Mouse (Mus musculus) hematopoietic multipotent progenitor cell, adult 10-12 weeks (in vitro differentiated cells): ENCODE results near the gene Heatr1. TPM values are rescaled to one million over a fixed set of nuclear protein-coding genes. Genes with fewer than 3 reads are reported as not detected.

Source experiments
- polyA plus RNA-seq: library from polyadenylated mRNA; stranded (reverse); fragments of >175 nt; gene quantifications from 2 replicates; pipeline ENCODE4 v1.2.3, GENCODE M21; 2012; ENCODE audit warnings: low replicate concordance

Gene Heatr1
- 4.7 and 41.5 TPM in 2 replicates for polyA plus RNA-seq

DNA sequence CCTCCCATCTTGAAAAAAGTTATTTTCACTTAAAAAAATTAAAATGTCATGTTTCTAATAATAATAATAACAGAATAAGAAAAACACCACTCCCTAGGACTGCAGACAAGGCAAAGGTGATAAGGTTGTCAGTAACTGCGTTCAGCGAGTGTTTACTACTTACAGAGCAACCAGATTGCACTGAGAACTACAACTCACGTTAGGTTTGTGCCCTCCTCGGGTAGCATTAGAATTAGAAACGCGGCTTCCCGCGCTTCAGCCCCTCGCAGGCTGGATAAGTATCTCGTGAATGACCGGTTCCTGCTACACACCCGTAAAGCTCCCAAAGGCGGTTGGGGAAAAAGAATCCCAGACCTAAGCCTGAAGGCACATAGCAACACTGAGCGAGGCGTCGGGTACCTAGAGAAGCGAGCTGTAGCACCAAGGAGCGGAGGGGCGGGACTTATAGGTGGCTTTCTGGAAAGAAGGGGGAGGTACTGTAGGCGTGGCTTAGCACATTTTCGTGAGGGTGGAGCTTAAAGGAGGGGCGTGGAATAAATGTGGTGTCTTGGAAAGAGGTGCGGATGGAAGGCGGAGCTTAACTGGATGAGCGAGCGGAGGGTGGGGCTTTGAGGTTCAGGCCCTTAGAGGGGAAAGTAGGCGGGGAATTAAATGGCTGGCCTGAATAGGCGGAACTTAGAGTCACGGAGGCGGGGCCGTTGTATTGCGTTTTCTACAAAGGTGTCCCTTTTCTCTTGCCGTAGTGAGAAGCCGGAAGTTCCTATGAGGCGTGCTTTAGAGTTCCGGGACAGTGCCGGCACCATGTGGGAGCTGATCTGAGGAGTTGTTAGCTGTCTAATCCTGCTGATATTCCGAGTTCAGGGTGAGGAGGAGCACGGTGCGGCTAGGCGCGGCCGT lies at the start of gene Heatr1:
Gene Heatr1 (plus strand): TSS at position 419 of the 897 bp plus-strand sequence.

GRCm38 (mm10) chr13:12464844-12465243 lies 70.0 kb downstream of the Heatr1 start, which contains the start of gene Lgals8:
TSS of gene Lgals8 (minus strand) at chr13:12464944.

Other genes starting within 250 kb of the Heatr1 start
- 4.4 and 11.4 TPM in 2 replicates for gene Mtr, start 136.9 kb upstream of the Heatr1 start, polyA plus RNA-seq
- gene Actn2, start 54.3 kb upstream of the Heatr1 start, polyA plus RNA-seq, result 0.77 and 2.9 TPM in 2 replicates
- gene Lgals8, start 69.9 kb downstream of the Heatr1 start, polyA plus RNA-seq, result 6.4 and 8.8 TPM in 2 replicates
- gene Edaradd, start 125.4 kb downstream of the Heatr1 start, polyA plus RNA-seq, result 1.4 and 3.3 TPM in 2 replicates
- 25.8 and 38.6 TPM in 2 replicates for gene Ero1lb, start 170.8 kb downstream of the Heatr1 start, polyA plus RNA-seq